10 mouse cellular contexts compared by ENCODE assay signal in genomic region chr1:23491041-23491440, GRCm38 (mm10).
DNase-seq lines count a peak whose midpoint lies in the region; ATAC-seq lines count a peak whose summit lies in the region.
"Had no signal": no experiment of that assay in that cellular context is flagged by ENCODE, and none has a peak within 500 bp of the region (broad histone marks: within the 10 kb centered on the region; RNA-seq: fewer than 3 reads in every experiment).

No protein-coding gene starts in this region.

- 59% methylated on average over 6 of the region's 6 CpGs for WGBS in kidney, embryonic 14.5 days
- 53% methylated on average over 6 of the region's 6 CpGs for WGBS in midbrain, embryonic 16.5 days
- WGBS in intestine, embryonic 16.5 days = 68% methylated on average over 6 of the region's 6 CpGs

- no peak overlapping the region for H3K4me3 ChIP-seq in kidney, embryonic 14.5 days (ENCODE audit: low read length)
- H3K4me3 ChIP-seq in midbrain, embryonic 16.5 days (ENCODE audit: low read depth, low read length) = no peak overlapping the region; the same call in 1 of the 2 replicates
- no peak overlapping the region for H3K4me3 ChIP-seq in intestine, embryonic 16.5 days (ENCODE audit: low read length)
- H3K4me3 ChIP-seq: heart, adult 2 months; liver, embryonic 15.5 days had no signal

- H3K4me2 ChIP-seq in kidney, embryonic 14.5 days (replicated peaks; ENCODE audit: low read depth, low read length) = no peak overlapping the region
- H3K4me2 ChIP-seq in midbrain, embryonic 16.5 days (ENCODE audit: low read length) = peak overlapping the region; percentile 39; the same call in 1 of the 2 replicates
- H3K4me2 ChIP-seq in intestine, embryonic 16.5 days (ENCODE audit: low read depth, low read length) = no peak overlapping the region
- H3K4me2 ChIP-seq: liver, embryonic 15.5 days had no signal

- no peak overlapping the region for H3K27ac ChIP-seq in kidney, embryonic 14.5 days (ENCODE audit: low read depth, low read length)
- no peak overlapping the region for H3K27ac ChIP-seq in midbrain, embryonic 16.5 days (ENCODE audit: low read length)
- H3K27ac ChIP-seq in intestine, embryonic 16.5 days (ENCODE audit: low read length) = no peak overlapping the region
- H3K27ac ChIP-seq: heart, adult 2 months; liver, embryonic 15.5 days had no signal

- H3K27me3 ChIP-seq in kidney, embryonic 14.5 days (ENCODE audit: control insufficient read depth, insufficient read depth, low read length) = no peaks in the 10 kb centered on the region
- H3K27me3 ChIP-seq in midbrain, embryonic 16.5 days (ENCODE audit: control insufficient read depth, insufficient read depth, low read depth, low read length) = no peaks in the 10 kb centered on the region
- no peaks in the 10 kb centered on the region for H3K27me3 ChIP-seq in intestine, embryonic 16.5 days (replicated peaks; ENCODE audit: control insufficient read depth, insufficient read depth, low read length)
- H3K27me3 ChIP-seq: liver, embryonic 15.5 days had no signal

- peaks cover 8% of the 10 kb centered on the region; the same call in 1 of the 2 replicates for H3K4me1 ChIP-seq in kidney, embryonic 14.5 days (ENCODE audit: control insufficient read depth, insufficient read depth, low read length)
- peaks cover 9% of the 10 kb centered on the region for H3K4me1 ChIP-seq in midbrain, embryonic 16.5 days (ENCODE audit: control insufficient read depth, insufficient read depth, low read length)
- H3K4me1 ChIP-seq in intestine, embryonic 16.5 days (ENCODE audit: control insufficient read depth, insufficient read depth, low read length) = no peaks in the 10 kb centered on the region
- H3K4me1 ChIP-seq: liver, embryonic 15.5 days had no signal

- no peak for ATAC-seq in kidney, embryonic 14.5 days (ENCODE audit: low FRiP score, low TSS enrichment)
- peak; percentile 72; the same call in 1 of the 2 replicates for ATAC-seq in midbrain, embryonic 16.5 days
- no peak for ATAC-seq in intestine, embryonic 16.5 days

- H3K36me3 ChIP-seq in kidney, embryonic 14.5 days (ENCODE audit: control insufficient read depth, insufficient read depth, low read length) = no peaks in the 10 kb centered on the region
- no peaks in the 10 kb centered on the region for H3K36me3 ChIP-seq in midbrain, embryonic 16.5 days (ENCODE audit: control insufficient read depth, insufficient read depth, low read length)
- no peaks in the 10 kb centered on the region for H3K36me3 ChIP-seq in intestine, embryonic 16.5 days (ENCODE audit: control insufficient read depth, insufficient read depth, low read length)
- H3K36me3 ChIP-seq: liver, embryonic 15.5 days had no signal

- H3K9ac ChIP-seq in kidney, embryonic 14.5 days (ENCODE audit: low read depth, low read length) = no peak overlapping the region
- no peak overlapping the region for H3K9ac ChIP-seq in midbrain, embryonic 16.5 days (ENCODE audit: low read depth, low read length)
- H3K9ac ChIP-seq in intestine, embryonic 16.5 days (ENCODE audit: low read depth, low read length) = no peak overlapping the region
- H3K9ac ChIP-seq: liver, embryonic 15.5 days had no signal

- no peaks in the 10 kb centered on the region; the same call in 1 of the 2 replicates for H3K9me3 ChIP-seq in kidney, embryonic 14.5 days (ENCODE audit: control insufficient read depth, low read length)
- H3K9me3 ChIP-seq in midbrain, embryonic 16.5 days (replicated peaks; ENCODE audit: control insufficient read depth, low read length, poor library complexity, severe bottlenecking) = 0 out of 2 replicates have a peak, but pooled peaks cover 4% of the 10 kb centered on the region
- H3K9me3 ChIP-seq in intestine, embryonic 16.5 days (ENCODE audit: control insufficient read depth, low read length) = no peaks in the 10 kb centered on the region
- H3K9me3 ChIP-seq: liver, embryonic 15.5 days had no signal

- DNase-seq in kidney, postnatal 10 days = peak; percentile 53
- DNase-seq in cerebellum, adult 18-20 months = peak; percentile 73 to 75
- DNase-seq in cerebellum, postnatal 14 days = peak; percentile 74 to 77
- no peak for DNase-seq in adrenal gland, postnatal 14 days
- DNase-seq: heart, adult 2 months; spleen, adult 18-20 months had no signal
